Mouse (Mus musculus): ENCODE measurements around the gene Mroh7.

Mroh7 gene

DNA sequence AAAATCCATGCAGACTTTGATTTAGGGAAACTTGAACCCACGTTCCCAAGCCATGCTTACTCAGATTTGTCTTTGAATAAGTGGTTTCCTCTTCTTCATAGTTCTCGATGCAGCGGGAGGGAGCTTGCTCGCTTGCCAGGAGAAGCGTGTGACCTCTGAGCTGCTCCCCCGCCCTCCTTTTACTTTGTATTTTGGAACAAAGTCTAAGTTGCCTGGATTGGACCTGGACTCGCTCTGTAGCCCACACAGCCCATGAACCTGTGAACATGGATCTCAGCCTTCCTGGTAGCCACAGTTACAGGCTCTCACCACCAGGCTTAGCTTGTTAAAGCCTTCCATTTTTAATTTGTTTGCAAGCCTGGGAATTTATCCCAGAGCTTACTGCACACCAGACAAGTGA, at the start of gene Mroh7:
Gene Mroh7 (minus strand): TSS at position 112 of the 400 bp plus-strand sequence.
- no peak for TF ChIP-seq GATA4 (IDR thresholded peaks at IDR 0.05; ENCODE audit: insufficient replicate concordance, low read length)

DNA sequence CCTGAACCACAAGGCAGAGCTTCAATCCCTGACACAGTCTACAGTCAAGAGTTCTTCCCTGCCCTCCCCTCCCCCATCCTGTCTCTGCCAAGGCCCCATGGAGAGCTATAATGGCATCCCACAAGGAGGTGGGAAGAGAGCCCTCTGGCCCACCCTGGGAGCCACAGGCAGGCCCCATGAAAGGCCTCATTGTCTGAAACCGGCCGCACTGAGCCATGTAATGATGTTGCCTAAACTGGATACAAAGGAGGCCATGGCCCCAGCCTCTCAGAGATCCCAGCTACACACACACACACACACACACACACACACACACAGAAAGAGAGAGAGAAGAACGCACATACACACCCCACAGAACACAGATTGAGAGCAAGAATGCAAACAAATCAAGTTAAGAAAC, 49.3 kb upstream of the Mroh7 start:
- TF ChIP-seq GATA4 (IDR thresholded peaks at IDR 0.05; ENCODE audit: insufficient replicate concordance, low read length): no peak

DNA sequence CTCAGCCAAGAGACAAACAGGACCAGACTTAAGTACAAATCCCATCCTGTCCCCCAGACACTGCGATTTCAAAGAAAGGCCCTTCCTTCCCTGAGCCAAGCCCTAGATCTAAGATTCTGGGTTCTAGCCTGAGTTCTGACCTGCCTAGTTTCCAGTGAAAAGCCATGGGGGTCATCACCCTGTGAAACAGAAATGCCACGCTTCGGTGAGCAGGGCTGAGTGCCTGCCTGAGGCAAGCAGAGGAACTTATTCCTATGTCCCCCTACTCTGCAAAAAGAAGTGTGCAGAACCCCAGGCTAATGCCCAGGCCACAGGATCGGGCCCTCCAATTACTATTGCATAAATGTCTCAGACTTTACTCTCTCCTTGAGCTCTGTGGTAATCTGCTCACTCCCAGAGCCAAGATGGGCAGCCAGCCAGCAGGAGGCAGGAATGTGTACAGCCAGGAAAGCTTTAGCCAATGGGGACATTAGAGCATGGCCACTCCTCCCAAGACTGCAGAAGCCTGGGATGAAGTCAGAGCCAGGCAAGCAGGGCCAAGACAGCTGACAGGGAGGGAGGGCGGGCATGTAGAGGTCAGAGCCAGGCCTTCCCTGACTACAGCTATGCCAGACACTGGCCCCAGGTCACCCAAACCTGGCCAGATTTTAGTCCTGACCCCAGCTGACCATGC, 47.5 kb upstream of the Mroh7 start:
- no peak for TF ChIP-seq GATA4 (IDR thresholded peaks at IDR 0.05; ENCODE audit: insufficient replicate concordance, low read length)

DNA sequence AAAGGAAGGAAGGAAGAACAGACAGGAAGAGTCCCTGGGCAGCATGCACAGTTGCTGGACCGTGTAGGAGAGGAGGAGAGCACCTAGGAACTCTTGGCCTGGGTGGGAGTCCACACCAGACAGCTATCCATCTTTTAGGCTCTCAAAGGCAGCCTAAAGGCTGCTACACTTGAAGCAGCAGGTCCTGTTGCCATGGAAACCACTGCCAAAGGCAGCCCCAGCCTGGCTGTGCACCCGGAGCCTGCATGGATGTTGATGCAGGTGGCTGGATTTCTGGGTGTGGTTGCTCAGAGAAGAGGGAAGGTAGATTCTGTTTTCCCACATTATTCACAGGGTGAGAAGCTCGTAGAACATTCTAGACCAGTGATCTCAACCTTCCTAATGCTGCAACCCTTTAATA, 46.3 kb upstream of the Mroh7 start:
- TF ChIP-seq GATA4 (IDR thresholded peaks at IDR 0.05; ENCODE audit: insufficient replicate concordance, low read length): no peak

DNA sequence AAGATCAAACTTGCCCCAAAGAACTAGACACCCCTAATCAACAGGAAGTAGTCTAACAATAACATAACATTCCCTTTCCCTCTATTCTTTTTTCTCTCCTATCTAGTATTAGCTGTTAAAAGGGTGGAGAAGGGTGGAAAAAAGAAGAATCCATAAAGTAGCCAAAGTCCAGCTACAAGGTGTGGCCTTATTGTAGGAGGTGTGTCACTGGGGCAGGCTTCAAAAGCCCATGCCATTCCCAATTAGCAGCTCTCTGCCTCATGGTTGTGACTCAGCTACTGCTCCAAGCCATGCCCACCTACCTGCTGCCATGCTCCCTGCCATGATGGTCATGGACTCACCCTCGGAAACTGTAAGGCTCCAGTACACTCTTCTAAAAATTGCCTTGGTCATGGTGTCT, 41.8 kb upstream of the Mroh7 start:
- no peak for TF ChIP-seq GATA4 (IDR thresholded peaks at IDR 0.05; ENCODE audit: insufficient replicate concordance, low read length)

DNA sequence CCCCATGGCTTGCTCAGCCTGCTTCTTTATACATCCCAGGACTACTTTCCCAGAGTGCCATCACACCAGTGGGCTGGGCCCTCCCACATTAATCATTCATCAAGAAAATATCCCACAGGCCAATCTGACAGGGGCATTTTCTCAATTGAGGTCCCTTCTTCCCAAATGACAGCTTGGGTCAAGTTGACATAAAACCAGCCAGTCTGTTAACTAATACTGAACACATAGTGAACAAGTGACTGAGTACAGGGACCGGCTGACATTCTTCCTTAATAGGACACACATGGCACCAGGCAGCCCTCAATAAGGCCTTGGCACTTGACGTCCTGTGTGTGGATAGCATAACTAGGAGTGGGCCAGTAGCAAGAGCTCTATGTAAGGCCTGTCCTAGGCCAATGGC, 38.6 kb upstream of the Mroh7 start:
- TF ChIP-seq GATA4 (IDR thresholded peaks at IDR 0.05; ENCODE audit: insufficient replicate concordance, low read length): no peak

DNA sequence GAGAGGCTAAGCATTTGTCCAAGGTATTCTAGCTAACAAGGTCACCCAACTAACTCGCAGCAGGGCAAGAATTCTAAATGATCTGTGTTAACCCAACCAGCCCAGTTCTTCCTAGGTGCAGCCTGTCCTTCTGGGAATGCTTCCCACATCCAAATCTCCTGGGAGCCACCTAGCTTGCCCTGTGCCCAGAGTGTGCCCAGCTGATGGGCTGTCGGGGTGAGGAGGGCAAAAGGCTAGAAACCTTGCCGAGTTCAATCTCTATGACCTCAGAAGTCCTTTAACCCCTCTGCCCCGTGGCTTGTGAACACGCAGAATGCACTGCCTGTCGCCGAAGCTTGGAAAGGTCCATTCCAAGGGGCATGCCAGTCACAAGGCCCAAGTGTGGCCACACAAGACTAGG, 33.4 kb upstream of the Mroh7 start:
- peak; percentile 47; the same call in 1 of the 2 replicates for TF ChIP-seq GATA4 (IDR thresholded peaks at IDR 0.05; ENCODE audit: insufficient replicate concordance, low read length)

DNA sequence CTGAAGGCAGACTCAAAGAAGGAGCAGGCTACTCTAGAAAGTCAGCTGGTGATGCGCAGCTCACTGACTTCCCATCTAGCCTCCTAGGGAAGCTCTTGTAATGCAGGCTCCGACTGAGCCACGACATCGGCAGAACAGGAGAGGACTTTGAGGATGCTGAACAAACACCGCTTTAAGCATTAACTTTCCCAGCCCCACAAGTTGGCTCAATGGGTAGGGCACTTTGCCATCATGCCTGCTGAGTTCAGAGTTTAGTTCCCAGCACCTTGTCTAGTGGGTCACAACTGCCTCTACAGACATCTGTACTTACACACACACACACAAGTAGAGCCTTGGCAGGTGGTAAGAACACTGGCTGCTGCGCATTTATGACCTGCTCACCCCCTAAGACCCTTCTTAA, 21.0 kb upstream of the Mroh7 start:
- TF ChIP-seq GATA4 (IDR thresholded peaks at IDR 0.05; ENCODE audit: insufficient replicate concordance, low read length): no peak

DNA sequence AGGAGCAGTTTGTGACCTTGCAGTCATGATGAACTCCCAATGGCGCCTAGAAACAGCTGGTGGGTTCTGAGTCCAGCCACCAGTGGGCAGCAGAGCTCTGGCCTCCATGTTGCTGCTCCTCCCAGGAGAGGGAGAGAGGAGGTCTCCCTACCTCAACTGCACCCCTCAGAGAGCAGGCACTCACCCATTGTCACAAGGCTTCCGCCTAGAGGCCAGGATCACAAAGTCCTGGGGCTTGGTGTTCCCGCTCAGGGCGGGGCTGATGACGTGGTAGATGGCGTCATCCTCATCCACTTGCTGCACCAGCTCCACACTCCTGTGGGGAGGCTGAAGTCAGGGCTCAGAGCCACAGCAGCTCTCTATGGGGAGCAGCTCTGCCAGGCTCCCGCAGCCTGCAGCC, 19.0 kb upstream of the Mroh7 start:
- no peak for TF ChIP-seq GATA4 (IDR thresholded peaks at IDR 0.05; ENCODE audit: insufficient replicate concordance, low read length)

DNA sequence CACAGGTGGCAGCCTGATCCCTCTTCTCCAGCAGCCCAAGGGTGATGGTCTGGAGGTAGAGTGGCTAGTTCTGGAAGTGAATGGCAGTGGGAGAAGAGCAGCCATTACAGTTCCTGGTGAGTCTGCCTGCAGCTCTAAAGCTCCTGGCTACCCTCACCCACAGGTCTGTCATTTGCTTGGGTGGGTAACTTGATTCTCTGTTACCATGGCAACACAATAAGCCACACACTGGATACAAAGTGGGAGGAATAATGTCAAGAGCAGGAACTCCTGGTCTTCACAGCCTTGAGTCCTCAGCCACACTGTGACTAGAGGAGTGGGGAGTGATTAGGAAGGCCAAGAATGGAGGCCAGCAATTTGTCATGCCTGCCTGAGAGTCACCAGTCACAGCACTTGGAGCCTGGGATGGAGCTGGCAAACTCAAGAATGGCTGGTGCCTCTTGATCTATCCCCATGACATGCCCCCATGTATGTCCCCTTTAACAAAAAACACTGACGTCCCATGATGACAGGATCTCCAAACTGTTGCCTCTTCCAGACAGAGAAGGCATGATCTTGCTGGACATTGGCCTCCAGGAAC, 16.4 kb upstream of the Mroh7 start:
- TF ChIP-seq GATA4 (IDR thresholded peaks at IDR 0.05; ENCODE audit: insufficient replicate concordance, low read length): no peak

DNA sequence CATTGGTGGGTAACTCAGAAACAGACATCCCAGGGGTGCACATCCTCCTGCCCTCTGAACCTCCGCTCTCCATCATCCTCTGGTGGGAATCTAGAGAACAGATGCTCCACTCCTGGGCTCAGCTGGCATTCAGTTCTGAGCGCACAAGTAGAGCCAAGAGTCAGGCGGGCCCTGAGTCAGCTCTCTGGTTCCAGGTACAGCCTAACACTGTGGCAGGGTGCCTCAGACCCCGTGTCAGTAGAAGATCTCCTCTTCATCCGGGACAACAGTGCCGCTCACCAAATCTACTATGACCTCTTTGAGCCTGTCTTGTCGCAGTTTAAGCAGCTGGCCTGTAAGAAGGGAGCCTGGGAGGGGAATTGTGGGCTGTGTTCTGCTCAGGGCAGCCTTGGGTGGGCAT, 15.1 kb upstream of the Mroh7 start:
- no peak for TF ChIP-seq GATA4 (IDR thresholded peaks at IDR 0.05; ENCODE audit: insufficient replicate concordance, low read length)

DNA sequence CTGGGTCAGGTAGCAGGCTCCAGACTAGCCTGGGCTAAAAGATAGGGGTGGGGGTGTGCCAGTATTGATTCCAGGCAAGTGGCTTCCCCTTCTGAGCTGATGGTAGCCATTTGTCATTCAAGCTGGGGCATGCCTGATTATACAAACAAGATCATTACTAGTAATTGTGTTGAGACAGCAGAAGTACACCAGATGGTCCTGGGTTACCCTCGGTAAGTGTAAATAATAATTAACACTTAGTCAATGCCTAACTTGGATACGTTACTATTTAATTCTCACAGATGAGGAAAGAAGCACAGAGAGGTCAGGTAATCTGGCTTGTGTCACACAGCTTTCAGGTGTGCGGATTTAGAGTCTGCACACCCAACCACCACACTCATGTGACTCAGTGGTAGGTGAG, 7.2 kb upstream of the Mroh7 start:
- no peak for TF ChIP-seq GATA4 (IDR thresholded peaks at IDR 0.05; ENCODE audit: insufficient replicate concordance, low read length)

DNA sequence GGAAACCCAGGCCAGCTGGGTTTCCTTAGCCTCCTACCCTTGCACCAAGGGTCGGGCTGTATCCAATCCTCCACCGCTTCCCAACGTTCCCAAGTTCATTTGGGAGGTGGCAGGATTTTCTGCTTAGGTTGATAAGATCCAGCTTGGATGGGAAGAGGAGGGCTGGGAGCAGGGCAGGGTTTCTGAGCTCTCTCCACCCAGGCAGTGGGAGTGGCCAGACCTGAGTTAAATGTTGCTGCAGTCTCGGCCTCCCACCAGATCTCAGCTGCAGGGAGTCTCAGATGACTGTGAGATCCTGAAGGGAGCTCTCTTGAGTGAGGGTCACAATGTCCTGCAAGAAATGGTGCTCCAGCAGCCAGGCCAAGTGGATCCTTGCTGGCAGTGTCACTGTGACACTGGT, 2.9 kb upstream of the Mroh7 start, which contains the start of gene Fam151a:
Gene Fam151a (plus strand): TSS at position 254 of the 400 bp plus-strand sequence.
- no peak for TF ChIP-seq GATA4 (IDR thresholded peaks at IDR 0.05; ENCODE audit: insufficient replicate concordance, low read length)

DNA sequence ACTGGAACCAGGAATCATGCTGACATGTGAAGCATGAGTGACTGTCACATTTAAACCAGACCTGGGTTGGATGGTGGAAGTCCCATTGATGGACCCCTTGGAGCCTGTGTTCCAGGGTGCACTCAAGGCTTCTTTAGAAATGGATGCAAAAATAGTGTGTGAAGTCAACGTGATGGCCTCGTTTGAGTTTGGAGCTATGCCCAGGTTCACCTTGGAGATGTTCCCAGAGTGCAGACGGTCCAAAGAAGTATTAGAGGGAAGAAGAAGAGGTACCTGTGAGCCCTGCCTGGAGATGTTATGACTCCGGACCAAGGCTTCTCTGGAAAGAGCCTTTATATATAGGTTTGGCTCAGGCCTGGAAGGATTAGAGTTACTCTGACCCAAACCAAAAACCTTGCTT, 10.1 kb downstream of the Mroh7 start:
- no peak for TF ChIP-seq GATA4 (IDR thresholded peaks at IDR 0.05; ENCODE audit: insufficient replicate concordance, low read length)

DNA sequence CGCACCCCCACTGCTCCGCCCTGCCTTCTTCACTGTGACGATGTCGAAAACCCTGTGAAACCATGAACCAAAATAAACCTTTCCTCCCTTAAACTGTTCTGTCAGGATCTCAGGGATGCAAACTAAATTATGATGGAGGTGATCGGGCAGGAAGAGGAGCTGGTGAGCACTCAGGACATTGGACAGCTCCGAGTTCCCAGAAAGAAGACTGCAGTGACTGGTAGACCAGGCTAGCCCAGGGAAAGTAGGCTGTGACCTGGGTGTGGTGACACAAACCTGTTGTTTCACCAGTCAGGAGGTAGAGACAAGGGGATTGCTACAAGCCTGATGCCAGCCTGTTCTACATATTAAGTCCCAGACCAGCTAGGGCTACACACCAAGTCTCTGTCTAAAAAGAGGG, 17.1 kb downstream of the Mroh7 start:
- TF ChIP-seq GATA4 (IDR thresholded peaks at IDR 0.05; ENCODE audit: insufficient replicate concordance, low read length): no peak

DNA sequence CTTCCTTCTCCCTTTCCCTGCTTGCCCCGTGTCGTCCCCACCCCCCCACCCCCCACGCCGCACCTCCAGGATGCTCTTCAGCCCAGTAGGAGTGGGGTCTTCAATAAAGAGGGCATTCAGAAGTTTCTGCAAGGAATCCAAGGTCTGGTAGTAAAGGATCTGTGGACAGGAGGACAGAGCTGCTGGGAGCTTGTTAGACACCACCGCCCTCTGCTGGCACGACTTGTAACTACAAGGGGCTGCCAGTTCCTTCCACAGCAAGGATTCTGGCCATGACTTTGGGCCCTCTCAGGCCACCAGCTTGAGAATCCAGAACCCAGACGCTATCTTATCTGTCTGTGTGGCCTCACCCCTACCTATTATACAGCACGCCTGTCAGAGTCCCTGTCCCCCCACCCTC, 22.3 kb downstream of the Mroh7 start:
- no peak for TF ChIP-seq GATA4 (IDR thresholded peaks at IDR 0.05; ENCODE audit: insufficient replicate concordance, low read length)

DNA sequence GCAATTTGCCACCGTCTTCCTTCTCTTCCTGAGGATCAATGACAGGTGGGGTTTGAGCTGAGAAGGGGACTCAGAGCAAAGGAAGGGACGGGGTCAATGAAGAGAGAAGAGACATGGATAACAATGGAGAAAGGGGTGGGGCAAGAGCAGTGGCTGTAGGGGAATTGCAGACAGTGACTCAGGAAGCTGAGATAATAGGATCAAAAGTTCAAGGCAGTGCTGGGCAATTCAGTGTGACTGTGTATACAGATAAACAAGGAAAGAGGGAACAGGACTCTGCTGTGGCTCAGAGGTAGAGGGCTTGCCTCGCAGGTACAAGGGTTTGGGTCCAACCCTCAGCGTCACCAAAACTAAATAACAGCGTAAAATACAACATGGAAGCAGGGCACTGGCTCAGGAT, 22.8 kb downstream of the Mroh7 start:
- peak; percentile 15; the same call in 1 of the 2 replicates for TF ChIP-seq GATA4 (IDR thresholded peaks at IDR 0.05; ENCODE audit: insufficient replicate concordance, low read length)
